Mouse (Mus musculus) brain, embryonic 18.5 days (tissue): ENCODE results near the gene Gm11060.
A peak's percentile ranks its signal among the peaks of the same experiment; 100 is the strongest.

ENCODE experiments used
- DNase-seq: peaks from one replicate; pipeline ENCODE4 v3.0.0-alpha.2; 2012; ENCODE audit warnings: low read depth, low spot score

Gene Gm11060

DNA sequence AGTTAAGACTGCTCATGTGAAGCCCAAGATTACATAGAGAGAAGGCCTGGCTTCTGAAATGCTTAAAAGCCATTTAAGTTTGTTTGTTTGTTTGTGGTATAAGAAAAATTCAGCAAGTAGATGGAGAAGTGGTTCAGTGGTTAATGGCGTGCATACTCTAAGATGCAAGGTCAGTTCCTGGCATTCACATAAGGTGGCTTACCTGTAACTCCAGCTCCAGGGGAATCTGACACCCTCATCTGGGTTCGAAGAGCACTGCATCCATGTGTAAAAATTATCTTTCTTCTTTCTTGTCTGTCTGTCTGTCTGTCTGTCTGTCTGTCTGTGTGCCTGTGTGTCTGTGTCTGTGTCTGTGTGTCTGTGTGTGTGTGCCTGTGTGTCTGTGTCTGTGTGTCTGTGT lies at the start of gene Gm11060:
TSS of gene Gm11060 (plus strand) at position 301 of the 400 bp plus-strand sequence.
- no peak for DNase-seq

DNA sequence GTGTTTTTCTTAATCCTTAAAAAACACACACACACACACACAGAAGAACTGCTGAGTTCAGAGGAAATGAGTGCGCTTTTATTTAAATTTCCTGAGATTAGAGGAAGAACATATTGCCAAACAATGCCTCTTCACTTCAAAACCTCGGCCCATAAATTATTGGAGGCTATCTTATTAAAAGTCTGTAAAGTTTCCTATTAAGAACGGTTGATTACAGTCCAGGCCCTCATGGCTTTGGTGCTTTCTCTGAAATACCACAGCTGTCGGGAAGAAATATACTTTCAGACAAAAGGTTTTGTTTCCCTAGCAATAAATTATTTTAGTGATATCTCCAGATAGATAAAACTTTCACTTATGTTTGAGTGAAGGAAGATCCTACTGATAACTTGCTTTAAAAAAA lies 48.7 kb upstream of the Gm11060 start:
- DNase-seq = no peak

DNA sequence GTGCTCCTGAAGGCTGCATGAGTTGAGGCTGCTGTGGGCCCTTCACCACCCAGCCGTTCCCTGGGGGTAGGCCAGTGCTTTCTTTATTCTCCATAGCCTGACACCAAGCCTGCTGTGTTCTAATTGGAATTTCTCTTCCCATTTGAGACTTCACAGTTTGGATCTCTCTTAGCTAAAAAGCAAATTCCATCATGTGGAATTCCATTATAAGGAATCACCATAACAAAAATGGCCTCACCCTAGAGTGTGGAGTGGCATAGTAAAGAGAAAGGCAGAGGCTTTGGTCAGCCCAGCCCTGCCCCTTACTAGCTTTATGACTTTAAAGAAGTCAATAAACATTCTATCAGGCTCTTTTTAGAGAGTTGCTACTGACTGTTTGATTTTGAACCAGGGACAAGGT lies 43.5 kb upstream of the Gm11060 start:
- no peak for DNase-seq

DNA sequence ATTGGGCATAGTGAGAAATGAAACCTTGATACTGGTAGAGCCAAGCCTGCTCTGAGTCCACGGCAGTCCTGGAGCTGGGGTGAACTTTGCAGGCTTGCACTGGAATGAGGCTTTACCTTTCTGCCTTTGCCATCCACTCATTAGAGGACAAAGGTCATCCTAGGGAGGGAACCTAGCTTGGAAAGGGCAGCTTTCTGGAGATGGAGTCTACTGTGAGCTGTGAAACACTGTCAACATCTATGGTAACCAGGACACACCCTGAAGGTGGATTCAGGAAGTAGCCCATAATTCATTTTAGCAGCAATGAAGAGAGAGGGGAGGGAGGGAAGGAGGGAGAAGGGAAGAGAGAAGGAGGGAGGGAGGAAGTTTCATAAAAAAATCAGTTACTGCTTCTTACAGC lies 36.3 kb upstream of the Gm11060 start:
- no peak for DNase-seq

DNA sequence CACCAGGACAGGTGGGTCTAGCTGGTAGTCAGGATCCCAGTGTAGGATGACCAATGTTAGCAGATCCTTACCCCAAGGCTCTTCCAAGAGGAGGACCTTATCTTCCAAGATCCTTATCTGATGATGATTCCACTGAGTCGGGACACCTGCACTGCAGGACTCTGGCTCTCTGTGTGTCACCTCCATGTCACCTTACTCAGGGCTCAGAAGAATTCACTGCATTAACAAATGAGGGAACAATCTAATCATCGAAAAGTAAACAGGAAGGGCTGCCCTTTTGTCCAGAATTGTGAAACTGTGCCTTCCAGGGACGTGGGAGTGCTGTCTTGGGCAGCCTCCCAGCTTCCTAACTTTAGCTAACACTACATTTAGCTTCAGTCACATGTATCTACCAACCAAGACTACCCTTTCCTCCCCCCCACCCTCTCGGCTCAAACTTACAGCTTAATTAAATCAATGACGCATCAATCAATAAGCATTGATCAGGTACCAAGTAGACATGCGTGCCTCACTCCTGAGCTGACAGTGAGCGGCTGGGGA lies 33.2 kb upstream of the Gm11060 start:
- no peak for DNase-seq

DNA sequence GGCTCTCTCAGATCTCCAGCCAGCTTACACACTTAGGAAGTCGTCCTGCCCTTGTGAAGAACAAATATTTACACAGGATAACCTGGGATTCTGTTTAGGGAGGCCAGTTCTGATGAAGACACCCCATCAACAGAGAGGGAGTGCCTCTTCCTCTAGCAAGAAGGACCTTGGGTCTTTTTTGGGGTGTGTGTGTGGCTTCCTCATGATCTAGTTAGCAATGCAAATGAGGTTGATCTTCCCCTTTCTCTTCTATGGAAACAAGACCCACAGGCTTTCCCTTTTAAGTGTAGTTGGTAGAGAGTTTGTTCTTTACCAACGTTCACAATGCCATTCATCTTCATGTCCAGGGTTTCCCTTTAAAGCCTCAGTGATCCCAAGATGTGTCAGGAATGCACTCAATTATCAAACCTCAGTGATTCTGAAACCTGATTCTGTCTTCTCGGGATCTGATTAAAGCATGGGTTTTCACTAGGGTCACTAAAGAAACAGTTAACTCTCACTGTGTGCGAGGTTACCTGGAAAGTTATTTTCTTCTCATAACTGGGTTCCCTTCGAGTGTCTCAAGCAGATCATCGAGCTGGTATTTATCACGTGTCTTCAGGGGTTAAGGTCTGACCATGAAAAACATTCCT lies 29.0 kb upstream of the Gm11060 start:
- no peak for DNase-seq

DNA sequence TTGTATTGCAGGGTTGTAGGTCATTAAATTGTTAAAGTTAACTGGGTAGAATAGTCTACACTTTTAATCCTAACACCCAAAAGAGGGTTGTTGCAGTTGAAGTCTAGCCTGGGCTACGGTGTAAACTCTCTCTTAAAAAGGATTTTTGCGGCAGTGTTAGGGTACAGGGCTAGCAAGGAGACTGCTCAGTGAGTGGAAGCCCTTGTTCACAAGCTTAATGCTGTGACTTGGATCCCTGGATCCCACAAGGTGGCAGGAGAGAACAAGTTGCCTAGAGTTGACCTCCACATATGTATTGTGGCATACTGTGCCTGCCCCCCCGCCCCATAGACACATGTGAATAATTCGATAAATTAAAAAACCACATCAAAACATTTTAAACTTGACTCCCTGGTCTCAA lies 19.3 kb upstream of the Gm11060 start:
- DNase-seq = no peak

DNA sequence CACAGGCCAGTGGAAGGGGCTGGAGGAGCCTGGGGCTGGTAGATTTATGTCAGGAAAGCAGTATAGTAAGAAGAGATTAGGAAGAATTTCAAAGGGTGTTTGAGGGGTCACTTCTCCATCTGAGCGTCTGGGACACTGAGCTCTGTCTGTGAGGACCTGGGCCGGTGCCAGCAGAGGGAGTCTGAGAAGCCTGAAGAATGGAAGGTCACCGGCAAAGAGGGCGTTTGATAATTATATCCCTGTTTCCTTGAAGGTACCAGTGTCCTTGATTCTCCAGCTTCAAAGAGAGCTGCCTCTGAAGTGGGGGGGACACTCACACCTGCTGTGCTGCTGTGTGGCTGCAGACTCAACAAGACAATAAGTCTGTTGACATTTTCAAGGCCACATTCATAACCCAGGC lies 17.6 kb upstream of the Gm11060 start:
- no peak for DNase-seq

DNA sequence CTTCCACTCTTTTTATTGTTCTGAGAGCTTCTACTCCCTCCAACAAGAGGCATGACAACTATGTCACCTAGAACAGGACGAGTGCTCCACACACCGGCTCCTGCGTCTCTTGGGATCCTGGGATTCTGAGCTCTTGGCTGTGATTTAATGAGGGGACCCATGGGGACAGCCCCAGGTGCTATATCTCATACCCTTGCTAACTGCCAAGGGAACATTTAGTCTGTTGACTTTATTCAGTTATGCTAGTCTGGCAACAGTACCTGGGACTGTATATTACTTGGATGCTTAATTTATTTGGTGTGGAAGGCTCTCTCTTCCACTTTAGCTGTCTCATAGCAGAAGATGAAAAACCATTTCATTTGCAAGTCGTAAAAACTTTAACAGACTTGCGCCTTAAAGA lies 16.0 kb upstream of the Gm11060 start:
- DNase-seq = no peak

DNA sequence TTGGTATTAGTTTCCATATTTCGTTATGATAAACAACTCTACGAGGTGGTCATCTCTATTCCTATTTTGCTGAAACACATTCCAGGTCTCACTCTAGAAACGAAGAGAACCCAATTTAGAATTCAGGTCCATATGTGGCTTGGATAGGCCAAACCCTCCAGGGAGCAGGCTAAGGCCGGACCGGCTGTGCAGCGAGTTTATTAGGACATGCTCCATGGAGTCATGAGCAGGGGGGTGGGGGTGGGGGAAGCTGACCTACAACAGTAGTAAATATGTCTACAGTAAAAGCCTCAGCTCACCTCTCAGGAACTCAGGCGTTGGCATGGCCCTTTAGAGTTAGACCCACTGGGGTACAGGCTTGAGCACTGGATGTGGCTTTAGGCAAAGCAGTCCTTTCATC lies 14.7 kb upstream of the Gm11060 start:
- no peak for DNase-seq

DNA sequence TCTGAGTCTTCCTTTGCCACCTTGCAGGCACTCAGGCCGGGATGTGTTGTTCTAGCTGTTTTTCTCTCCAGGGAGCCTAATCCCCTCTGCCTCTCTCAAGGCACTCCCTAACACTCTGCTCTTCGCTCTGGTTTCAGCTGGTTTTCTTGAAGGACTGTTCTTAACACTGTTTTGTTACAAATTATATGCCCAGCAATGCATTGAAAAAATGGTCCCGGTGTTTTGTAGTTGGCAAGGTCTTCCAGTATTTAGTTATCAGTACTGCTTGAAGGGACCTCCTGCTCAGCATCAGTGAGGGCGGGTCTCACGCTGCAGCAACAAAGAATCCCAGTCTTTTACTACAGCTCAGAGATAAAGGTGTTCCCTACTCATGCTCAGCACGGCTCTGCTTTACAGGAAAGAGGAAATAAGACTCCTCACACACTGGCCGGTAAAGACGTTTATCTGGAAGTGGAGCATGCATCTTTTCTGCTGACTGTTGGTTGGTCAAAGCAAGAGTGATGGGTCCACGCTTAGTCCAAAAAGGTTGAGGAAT lies 9.5 kb upstream of the Gm11060 start:
- no peak for DNase-seq

DNA sequence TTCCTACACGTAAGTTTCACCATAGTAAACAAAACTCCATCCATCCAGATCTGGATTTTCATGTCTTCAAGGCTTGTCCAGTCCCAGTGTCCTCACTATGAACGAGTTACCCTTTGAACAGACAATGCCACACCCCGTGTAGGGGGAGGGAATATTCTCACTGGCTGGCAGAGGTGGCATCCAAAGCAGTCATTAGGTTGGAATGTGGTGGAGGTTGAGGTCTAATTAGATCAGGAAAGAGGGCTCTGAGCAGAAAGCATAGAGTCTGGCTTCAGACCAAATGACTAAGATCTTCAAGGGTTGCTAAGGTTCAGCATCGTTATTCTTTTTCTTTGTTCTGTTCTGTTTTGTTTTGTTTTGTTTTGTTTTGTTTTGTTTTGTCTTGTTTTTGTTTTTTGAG lies 7.8 kb upstream of the Gm11060 start:
- no peak for DNase-seq

DNA sequence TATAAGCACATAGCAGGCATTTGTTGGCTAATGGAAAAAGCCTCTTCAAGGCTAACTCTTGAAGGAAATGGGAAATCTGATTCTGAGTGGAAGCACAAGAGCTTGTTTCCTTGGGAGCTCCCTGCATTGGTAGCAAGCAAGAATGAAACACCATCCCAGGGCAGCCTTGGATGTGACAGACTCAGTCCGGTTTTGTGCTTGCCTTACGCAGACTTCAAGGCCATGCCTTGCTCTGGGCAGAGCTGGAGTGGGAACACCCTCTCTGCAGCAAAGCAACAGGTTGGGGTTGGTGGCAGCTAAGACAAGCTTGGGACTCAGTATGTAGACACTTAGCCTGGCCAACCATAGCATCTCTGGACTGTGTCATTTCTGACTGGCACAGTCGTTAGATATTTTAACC lies 5.7 kb upstream of the Gm11060 start:
- no peak for DNase-seq

DNA sequence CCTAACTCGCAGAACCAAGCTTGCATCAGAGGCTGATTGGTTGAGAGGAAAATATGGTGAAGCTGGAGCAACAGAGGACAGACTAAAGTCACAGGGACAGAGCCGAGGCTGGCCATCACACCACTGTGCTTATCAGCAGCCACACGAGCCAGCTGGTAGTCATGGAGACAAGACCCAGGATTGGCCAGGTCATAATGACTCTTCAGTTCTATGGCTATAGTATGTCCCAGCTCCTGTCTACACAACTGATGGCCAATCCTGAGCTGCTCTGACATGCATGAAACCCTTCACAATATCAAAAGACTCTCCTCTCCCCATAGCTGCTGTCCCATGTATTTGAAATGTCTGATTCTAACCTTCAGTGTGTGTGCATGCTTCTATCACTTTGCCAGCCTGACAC lies 3.8 kb upstream of the Gm11060 start:
- DNase-seq = no peak

DNA sequence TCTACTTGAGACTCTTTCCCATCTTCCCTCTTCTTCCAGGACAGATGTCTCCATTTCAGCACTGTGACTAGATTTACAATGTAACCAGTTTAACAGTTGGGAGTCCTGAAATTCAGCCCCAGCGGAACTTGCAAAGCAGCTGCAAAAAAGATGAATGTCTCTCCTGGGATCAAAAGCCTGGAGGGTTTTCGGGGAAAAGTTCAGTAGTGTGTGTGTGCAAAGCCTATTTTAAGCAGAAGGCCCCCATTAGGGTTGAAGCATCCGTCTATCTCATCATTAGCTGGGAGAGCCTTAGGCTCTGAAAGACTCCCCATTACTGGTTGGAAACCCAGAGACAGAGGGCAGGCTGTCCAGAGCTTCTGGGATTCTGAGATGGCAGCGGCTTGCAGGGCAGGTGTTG lies 2.7 kb upstream of the Gm11060 start:
- DNase-seq = no peak

DNA sequence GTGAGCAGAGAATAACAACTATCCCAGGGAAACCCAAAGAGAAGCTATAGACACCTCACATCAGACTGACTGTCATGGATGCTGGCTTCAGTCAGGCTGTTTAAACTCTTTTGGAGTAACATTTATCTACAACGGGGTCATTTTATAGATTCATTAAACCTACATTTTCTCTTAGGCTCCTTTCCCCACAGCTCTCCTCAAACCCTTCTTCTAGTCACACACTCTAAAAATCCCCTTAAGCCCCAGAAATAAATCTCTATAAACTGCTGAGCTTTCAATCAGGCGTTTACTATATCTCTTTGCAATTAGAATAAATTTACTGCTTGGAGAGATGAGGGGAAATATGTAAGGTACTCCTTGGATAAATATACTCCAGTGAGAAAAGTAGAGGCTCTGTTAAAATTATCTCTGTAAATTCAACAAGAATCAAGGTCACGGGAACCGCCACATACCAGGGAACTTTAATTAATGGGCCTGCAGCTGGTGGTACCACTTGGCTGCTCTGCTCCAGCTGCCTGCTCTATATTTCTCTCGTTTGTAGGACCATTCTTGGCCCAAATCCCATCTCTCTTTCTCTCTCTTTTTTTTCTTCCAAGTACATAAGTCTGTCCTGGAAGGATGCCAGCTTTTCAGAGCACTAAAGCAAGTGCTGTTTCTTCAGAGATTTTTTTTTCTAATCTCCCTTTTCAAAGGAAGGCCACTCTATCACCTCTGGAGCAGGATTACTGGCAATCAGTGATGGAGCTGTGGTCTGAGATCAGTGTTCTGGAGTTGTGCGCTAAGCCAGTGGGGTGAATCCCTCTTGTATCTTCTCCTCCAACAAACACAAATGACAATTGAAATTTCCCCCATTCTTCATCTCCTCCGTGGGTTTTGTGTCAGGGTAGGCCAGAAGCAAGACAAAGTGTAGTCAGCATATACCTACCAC lies 2.0 kb upstream of the Gm11060 start:
- DNase-seq = peak; percentile 63

DNA sequence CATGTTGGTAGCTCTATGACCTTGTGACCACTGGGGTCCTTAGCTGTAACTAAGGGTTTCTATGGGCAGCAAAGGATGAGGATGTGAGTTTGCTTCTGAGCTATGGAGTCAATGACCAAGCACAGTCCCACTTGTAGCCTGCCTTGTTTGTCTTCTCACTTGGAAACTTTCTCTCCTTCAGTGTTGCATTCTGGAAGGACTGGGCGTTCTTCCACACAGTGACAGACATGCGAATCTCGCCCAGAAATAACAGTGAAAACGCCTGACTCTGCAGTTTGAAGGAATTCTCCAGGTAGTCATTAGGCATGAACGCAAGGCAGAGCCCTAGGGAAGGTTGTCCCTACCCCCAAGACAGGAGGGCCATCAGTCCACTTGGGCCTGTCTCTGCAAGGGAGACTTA lies 827 bp upstream of the Gm11060 start:
- no peak for DNase-seq

DNA sequence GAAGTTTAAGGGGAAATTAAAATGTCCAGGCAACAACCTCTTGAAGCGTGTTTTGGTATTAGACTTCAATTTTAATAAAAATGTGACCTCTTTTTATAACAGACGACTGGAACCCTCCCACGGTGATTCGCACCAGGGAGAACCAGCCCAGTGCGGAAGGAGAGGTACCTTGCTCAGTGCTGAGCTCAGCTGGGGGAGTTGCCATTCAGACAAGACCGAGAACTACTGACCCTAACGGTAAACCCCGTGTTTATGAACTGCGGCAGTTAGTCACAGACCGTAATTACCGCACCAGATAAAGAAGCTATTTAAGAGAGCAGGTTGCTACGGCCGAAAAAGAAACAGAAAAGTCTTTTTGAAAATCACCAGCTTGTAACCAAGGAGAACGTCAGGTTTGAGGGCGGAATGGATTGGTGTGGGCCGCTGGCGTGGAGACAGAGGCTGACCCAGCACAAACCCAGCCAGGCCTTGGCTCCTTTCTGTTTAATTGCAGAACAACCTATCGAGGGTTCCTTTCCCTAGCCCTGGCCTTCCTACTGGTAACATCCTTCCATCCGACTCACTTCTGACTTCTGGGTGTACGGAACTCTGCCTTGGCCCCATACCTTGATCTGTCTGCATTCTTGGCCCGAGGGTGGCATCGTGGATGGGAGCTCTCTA lies 5.6 kb downstream of the Gm11060 start:
- no peak for DNase-seq

DNA sequence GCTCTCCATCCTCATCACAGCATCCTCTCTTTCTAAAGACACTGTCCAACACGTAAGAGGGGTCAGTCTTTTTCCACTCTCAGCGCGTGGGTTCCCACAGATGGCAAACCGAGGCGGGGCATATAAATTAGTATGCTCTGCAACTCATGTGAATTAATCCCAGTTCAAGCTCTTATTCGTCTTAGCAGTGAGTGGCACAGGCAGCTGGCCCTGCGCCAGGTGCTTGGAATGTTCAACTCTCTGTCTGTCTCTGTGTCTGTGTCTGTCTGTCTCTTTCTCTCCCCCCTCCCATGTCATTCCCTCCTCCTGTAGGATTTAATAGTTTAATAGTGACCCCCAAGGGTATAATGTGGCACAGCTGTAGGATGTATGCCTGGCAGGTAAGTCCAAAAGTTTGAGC lies 7.6 kb downstream of the Gm11060 start:
- no peak for DNase-seq

DNA sequence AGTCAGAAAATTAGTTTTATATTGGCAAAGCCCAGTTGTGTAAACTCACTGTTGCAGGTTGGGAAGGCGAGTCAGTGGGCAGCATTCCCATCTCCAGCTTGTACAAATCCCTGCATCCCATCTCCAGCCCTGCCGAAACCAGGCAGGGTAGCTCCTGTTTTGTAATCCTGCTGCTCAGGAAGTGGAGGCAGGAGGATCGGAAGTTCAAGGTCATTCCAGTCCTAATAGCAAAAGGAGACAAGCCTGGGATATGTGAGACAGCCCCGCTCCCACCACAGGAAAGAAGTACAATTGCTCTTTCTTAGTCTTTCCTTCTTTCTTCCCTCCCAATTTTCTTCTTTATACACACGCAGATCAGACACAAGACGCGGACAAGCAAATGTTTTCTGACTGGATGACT lies 8.7 kb downstream of the Gm11060 start:
- DNase-seq = no peak

DNA sequence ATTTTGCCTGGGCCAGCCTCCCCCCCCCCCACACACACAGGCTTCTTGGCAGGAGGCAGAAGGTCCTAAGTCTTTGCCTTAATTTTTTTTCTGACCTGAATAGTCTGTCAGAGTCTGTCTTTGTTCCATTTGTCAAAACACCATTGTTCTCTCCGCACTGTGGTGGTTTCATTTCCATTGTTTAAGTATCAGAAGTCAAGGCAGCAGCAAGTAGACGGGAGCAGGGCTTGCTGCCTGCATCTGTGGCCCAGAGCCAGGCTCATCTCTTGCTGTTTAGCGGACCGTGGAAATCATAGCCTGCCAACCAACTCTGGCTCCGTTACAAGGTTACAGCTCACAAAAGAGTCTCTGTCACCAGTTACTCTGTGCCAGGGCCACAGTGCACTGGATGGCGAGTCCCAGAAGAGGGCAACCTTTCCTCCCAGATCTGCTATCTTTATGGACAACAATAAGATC lies 16.9 kb downstream of the Gm11060 start:
- DNase-seq = peak; percentile 56

DNA sequence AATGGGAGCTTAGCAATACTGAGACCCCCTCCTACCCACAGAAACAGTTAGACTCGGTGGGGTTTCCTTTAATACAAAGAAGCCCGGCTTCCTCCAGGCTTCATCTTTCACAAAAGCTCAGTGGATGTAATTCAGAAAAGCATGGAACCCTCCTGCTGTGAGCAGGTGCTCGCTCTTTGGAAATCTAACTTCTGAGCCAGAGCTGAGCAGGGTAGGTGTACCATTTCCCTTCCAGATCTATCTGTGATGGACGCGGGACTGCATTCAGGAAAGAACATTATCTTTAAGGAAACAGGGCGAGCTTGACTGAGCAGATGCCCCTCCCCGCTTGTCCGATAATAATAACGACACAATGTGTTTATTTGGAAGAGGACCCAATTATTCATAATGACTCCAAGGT lies 22.3 kb downstream of the Gm11060 start:
- no peak for DNase-seq
